Mouse (Mus musculus) myocyte (in vitro differentiated cells): ENCODE measurements around the gene Tox4.

ENCODE experiments used
- MYOG ChIP-seq, 3 experiments: IDR thresholded peaks; one replicate each; pipeline ENCODE4 v1.6.1; 2011; ENCODE audit warnings: control low read depth in 2 of 3, low read depth in 2 of 3, mild to moderate bottlenecking in 2 of 3; ENCODE audit not compliant: insufficient read length in 2 of 3, control insufficient read depth in 1 of 3, insufficient read depth in 1 of 3
- TCF12 ChIP-seq: IDR thresholded peaks from one replicate; pipeline ENCODE4 v1.6.1; 2011; ENCODE audit warnings: mild to moderate bottlenecking, control low read depth; ENCODE audit not compliant: poor library complexity, insufficient read depth, severe bottlenecking

- TF ChIP-seq TCF12 (no peak), MYOG (IDR thresholded peaks at IDR 0.05; ENCODE audit: control insufficient read depth in 1 of 3, insufficient read depth in 1 of 3, insufficient read length in 2 of 3, low read depth in 2 of 3) (no peak)
Observed at GRCm38 (mm10) chr14:52314808-52315150, 35.8 kb downstream of the Tox4 start.
